Mouse (Mus musculus) limb, embryonic 15.5 days (tissue): ENCODE results near the gene Gcgr. TPM values are rescaled to one million over a fixed set of nuclear protein-coding genes. Genes with fewer than 3 reads are reported as not detected.

Experiments used
- ATAC-seq: fragments of 200-750 bp; cut with Nextera tagmentation; 2 replicates; pipeline ENCODE4 v1.8.0; 2017; ENCODE audit warnings: low read depth, moderate TSS enrichment; ENCODE audit not compliant: insufficient number of reproducible peaks, low FRiP score, low TSS enrichment
- H3K27ac ChIP-seq: fragments of 300-500 bp; sonication (generic); 2 replicates; pipeline ENCODE4 v1.5.1; 2015; ENCODE audit warnings: moderate library complexity, mild to moderate bottlenecking, inconsistent platforms
- H3K27me3 ChIP-seq: fragments of 300-500 bp; sonication (generic); 2 replicates; pipeline ENCODE4 v1.6.1; 2015; ENCODE audit warnings: inconsistent platforms
- H3K36me3 ChIP-seq: fragments of 300-500 bp; sonication (generic); 2 replicates; pipeline ENCODE4 v1.6.1; 2015; ENCODE audit warnings: inconsistent platforms
- H3K4me1 ChIP-seq: fragments of 300-500 bp; sonication (generic); 2 replicates; pipeline ENCODE4 v1.6.1; 2015; ENCODE audit warnings: inconsistent platforms
- H3K4me2 ChIP-seq: fragments of 300-500 bp; sonication (generic); 2 replicates; pipeline ENCODE4 v1.6.1; 2015; ENCODE audit warnings: mild to moderate bottlenecking, inconsistent platforms
- H3K4me3 ChIP-seq: fragments of 300-500 bp; sonication (generic); 2 replicates; pipeline ENCODE4 v1.5.1; 2015; ENCODE audit warnings: mild to moderate bottlenecking, inconsistent platforms
- H3K9ac ChIP-seq: fragments of 300-500 bp; sonication (generic); 2 replicates; pipeline ENCODE4 v1.6.1; 2015; ENCODE audit warnings: inconsistent platforms
- H3K9me3 ChIP-seq: fragments of 300-500 bp; sonication (generic); 2 replicates; pipeline ENCODE4 v1.6.1; 2016; ENCODE audit warnings: inconsistent platforms
- WGBS: fragments of 180-500 bp; shearing (Covaris S2); methylation state at CpG from one replicate; pipeline ENCODE4 v1.1.7; 2015; 5-methylcytosine and 5-hydroxymethylcytosine counted together
- polyA plus RNA-seq: library from polyadenylated mRNA; unstranded; fragments of >200 nt; fragmentation: Nextera tagmentation; extraction: Ambion mirVana; gene quantifications from 2 replicates; pipeline ENCODE4 v1.2.1, GENCODE M21; 2015

Gene Gcgr
- 3.5 and 4.4 TPM in 2 replicates for polyA plus RNA-seq

DNA sequence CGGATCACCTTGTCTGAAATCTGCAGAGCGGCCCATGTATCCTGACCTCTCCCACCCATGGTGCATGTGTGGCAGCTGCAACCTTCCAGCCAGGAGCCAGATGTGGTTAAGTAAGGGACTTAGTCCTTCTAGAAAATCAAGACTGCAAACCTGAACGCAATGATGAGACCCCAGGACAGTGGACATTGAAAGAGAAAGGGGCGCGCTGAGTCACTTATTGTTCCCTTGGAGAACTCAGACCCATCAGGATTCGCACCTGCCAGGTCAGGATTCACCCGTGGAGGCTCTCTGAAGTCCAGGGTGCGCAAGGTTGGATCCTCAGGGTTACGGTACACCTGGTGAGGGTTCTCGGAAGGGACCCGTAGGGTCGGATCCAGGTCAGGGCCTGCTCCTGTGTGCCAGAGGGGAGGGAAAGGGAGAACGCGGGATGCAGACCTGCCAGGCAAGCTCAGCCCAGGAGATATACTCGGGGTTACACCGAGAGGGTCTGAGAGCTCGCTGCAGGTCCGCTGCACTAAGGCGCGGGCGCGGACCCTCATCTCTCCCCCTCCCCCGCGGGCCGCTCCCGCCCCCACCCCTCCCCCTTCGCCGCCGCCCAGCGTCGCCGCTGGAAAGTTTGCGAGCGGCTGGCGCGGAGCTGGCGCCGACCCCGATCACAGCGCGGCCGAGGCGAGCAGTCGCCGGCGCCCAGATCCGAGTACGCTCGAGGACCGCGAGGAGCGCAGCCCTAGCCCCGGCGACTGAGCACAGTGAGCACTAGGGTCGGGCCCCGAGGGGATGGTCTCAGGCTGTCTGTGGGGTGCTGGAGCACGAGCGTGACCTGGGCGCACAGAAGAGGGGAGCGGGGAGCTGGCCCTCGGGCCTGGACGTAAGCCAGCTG, at the start of gene Gcgr:
Gcgr (plus strand) TSS at position 615 of the 880 bp plus-strand sequence.
- 8% methylated on average over 60 of the region's 62 CpGs for WGBS

GRCm38 (mm10) chr11:120483448-120483934, 47.0 kb upstream of the Gcgr start:
- no peak for ATAC-seq
- Histone ChIP-seq H3K4me3 (peak overlapping the region; percentile 80), H3K36me3 (peaks cover 67% of the 10 kb centered on the region), H3K27ac (peak overlapping the region; percentile 84; the same call in 1 of the 2 replicates), H3K9ac (0 out of 2 replicates have a peak overlapping the region, but pooled peaks have one; percentile 45), H3K9me3 (no peaks in the 10 kb centered on the region), H3K4me1 (peaks cover 17% of the 10 kb centered on the region), H3K27me3 (no peaks in the 10 kb centered on the region), H3K4me2 (peak overlapping the region; percentile 71; the same call in 1 of the 2 replicates)
- WGBS, result 86% methylated on average over 7 of the region's 7 CpGs

More for the DNA sequence above, at the start of gene Gcgr:
- Histone ChIP-seq H3K4me3 (peak within 1 kb of the TSS; percentile 47), H3K36me3 (no peaks in the 10 kb centered on the region), H3K9ac (peak within 1 kb of the TSS; percentile 35; the same call in 1 of the 2 replicates), H3K27ac (no peak within 1 kb of the TSS), H3K4me2 (peak within 1 kb of the TSS; percentile 90), H3K9me3 (no peaks in the 10 kb centered on the region), H3K27me3 (peaks cover 71% of the 10 kb centered on the region), H3K4me1 (peaks cover 14% of the 10 kb centered on the region)
- 0 out of 2 replicates have a peak, but pooled peaks have one; percentile 42 for ATAC-seq

- no peaks in the 10 kb centered on the region for H3K27me3 ChIP-seq
- peak within 1 kb of the TSS; percentile 71 for H3K4me2 ChIP-seq
- peak within 1 kb of the TSS; percentile 84 for H3K27ac ChIP-seq
- H3K9me3 ChIP-seq, result no peaks in the 10 kb centered on the region
- peak within 1 kb of the TSS; percentile 93 for H3K9ac ChIP-seq
- H3K4me1 ChIP-seq, result peaks cover 19% of the 10 kb centered on the region
- WGBS, result under 1% methylated on average over 60 of the region's 60 CpGs
- peak within 1 kb of the TSS; percentile 80 for H3K4me3 ChIP-seq
- peaks cover 65% of the 10 kb centered on the region for H3K36me3 ChIP-seq
- peak; percentile 91 for ATAC-seq
These were observed 46.1 kb upstream of the Gcgr start, which contains the start of gene Mrpl12 for GRCm38 (mm10) chr11:120484265-120484981. Mrpl12 (plus strand) TSS chr11:120484613.

DNA sequence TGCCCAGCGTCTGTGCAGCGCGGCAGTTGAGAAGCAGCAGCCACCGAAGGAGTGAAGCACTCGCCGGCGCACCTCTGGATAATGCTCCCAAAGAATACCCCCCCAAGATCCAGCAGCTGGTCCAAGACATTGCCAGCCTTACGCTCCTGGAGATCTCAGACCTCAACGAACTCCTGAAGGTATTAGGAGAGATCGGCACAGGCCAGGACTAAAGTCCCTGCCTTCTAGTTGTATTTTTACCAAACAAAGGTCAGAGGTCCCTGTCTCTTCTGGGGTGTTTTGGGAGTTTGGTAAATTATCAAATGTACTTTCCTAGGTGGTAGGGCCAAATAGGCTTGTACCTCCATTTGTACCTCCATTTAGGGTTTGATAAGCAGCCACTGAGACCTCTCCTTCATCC, 45.2 kb upstream of the Gcgr start:
- Histone ChIP-seq H3K36me3 (peaks cover 58% of the 10 kb centered on the region), H3K9me3 (no peaks in the 10 kb centered on the region), H3K4me3 (peak overlapping the region; percentile 80), H3K4me2 (peak overlapping the region; percentile 71), H3K9ac (peak overlapping the region; percentile 93), H3K27me3 (no peaks in the 10 kb centered on the region), H3K4me1 (peaks cover 23% of the 10 kb centered on the region), H3K27ac (0 out of 2 replicates have a peak overlapping the region, but pooled peaks have one; percentile 84)
- ATAC-seq, result no peak
- 8% methylated on average over 10 of the region's 10 CpGs for WGBS

GRCm38 (mm10) chr11:120488516-120488915, 42.0 kb upstream of the Gcgr start:
- 80% methylated on average over 4 of the region's 4 CpGs for WGBS
- Histone ChIP-seq H3K4me2 (no peak overlapping the region), H3K27ac (no peak overlapping the region), H3K9ac (no peak overlapping the region), H3K27me3 (no peaks in the 10 kb centered on the region), H3K4me3 (no peak overlapping the region), H3K9me3 (no peaks in the 10 kb centered on the region), H3K36me3 (peaks cover 29% of the 10 kb centered on the region), H3K4me1 (peaks cover 49% of the 10 kb centered on the region)
- ATAC-seq, result no peak

- no peaks in the 10 kb centered on the region for H3K27me3 ChIP-seq
- no peak overlapping the region for H3K4me2 ChIP-seq
- no peak overlapping the region for H3K9ac ChIP-seq
- H3K27ac ChIP-seq, result no peak overlapping the region; the same call in 1 of the 2 replicates
- H3K9me3 ChIP-seq, result no peaks in the 10 kb centered on the region
- peaks cover 30% of the 10 kb centered on the region for H3K36me3 ChIP-seq
- WGBS, result 56% methylated on average over 4 of the region's 4 CpGs
- H3K4me3 ChIP-seq, result no peak overlapping the region
- peaks cover 47% of the 10 kb centered on the region for H3K4me1 ChIP-seq
- no peak for ATAC-seq
These were observed 41.3 kb upstream of the Gcgr start for GRCm38 (mm10) chr11:120489054-120489761.

DNA sequence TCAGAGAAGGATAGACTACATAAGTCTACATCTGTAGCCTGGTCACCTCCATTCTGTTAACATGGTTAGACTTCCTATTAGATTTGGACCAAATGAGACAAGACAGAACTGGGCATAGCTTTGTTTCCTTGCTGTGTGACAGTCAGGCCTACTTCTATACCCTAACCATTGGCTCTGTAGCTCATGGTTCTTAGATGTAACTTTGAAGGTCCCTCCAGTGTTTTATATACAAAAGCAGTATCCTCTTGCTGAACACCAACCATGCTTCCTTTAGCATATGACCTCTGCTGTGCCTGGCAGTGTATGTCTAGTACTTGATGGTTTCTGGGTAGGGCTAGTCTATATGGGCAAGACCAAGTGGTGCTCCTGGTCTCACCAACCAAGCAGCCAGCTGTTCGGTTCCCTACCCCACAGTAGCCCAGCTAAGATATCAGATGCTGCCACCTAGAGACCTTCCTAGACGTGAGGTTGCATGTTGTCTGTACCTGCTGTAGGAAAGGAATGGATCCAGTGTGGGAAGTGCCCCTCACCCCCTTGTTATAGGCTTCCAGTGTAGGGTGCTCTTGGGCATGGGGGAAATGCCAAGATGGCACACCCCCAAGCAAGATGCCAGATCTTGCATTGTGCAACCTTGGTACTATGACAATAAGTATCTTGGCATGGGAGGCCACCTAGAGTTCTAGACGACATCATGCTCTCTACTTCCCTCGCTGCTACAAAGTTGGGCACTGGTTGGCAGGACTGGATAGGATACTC, 40.0 kb upstream of the Gcgr start:
- H3K9ac ChIP-seq, result no peak overlapping the region
- H3K36me3 ChIP-seq, result peaks cover 42% of the 10 kb centered on the region
- peak overlapping the region; percentile 98; the same call in 1 of the 2 replicates for H3K4me2 ChIP-seq
- no peaks in the 10 kb centered on the region for H3K27me3 ChIP-seq
- no peak for ATAC-seq
- H3K9me3 ChIP-seq, result no peaks in the 10 kb centered on the region
- H3K4me3 ChIP-seq, result no peak overlapping the region
- peaks cover 43% of the 10 kb centered on the region for H3K4me1 ChIP-seq
- 35% methylated on average over 4 of the region's 4 CpGs for WGBS
- peak overlapping the region; percentile 85 for H3K27ac ChIP-seq

- WGBS, result under 1% methylated on average over 35 of the region's 35 CpGs
- H3K36me3 ChIP-seq, result peaks cover 49% of the 10 kb centered on the region
These were observed 39.0 kb upstream of the Gcgr start, which contains the start of gene Slc25a10 for GRCm38 (mm10) chr11:120491317-120492023. Slc25a10 (plus strand) TSS chr11:120491840.

GRCm38 (mm10) chr11:120492024-120492877, 38.2 kb upstream of the Gcgr start:
- H3K27ac ChIP-seq, result peak overlapping the region; percentile 85
- H3K4me2 ChIP-seq, result peak overlapping the region; percentile 98
- peak overlapping the region; percentile 83 for H3K4me3 ChIP-seq
- H3K36me3 ChIP-seq, result peaks cover 49% of the 10 kb centered on the region
- H3K27me3 ChIP-seq, result no peaks in the 10 kb centered on the region
- WGBS, result under 1% methylated on average over 48 of the region's 48 CpGs
- H3K4me1 ChIP-seq, result peaks cover 37% of the 10 kb centered on the region
- H3K9ac ChIP-seq, result peak overlapping the region; percentile 79
- peak; percentile 8; the same call in 1 of the 2 replicates for ATAC-seq
- H3K9me3 ChIP-seq, result no peaks in the 10 kb centered on the region

More at GRCm38 (mm10) chr11:120491317-120492023, 39.0 kb upstream of the Gcgr start, which contains the start of gene Slc25a10:
- Histone ChIP-seq H3K4me2 (peak within 1 kb of the TSS; percentile 98), H3K4me3 (peak within 1 kb of the TSS; percentile 83), H3K9me3 (no peaks in the 10 kb centered on the region), H3K4me1 (peaks cover 37% of the 10 kb centered on the region), H3K9ac (peak within 1 kb of the TSS; percentile 79), H3K27me3 (no peaks in the 10 kb centered on the region), H3K27ac (peak within 1 kb of the TSS; percentile 85)
- peak; percentile 83 for ATAC-seq
